Mouse (Mus musculus) kidney, adult 8-10 months (tissue): ENCODE measurements around the gene Zfr.
"Not testable (repeated sequence)": the region's sequence is repeated elsewhere in the genome, so short reads cannot be mapped to it uniquely, and the experiment has no call there.

Source experiments
- DNase-seq, 2 experiments: peaks; one replicate each; pipeline ENCODE4 v3.0.0; 2022

The Zfr gene

GRCm38 (mm10) chr15:12108200-12108599 is 9.4 kb upstream of the Zfr start:
- DNase-seq, result no peak

GRCm38 (mm10) chr15:12108922-12109321 is 8.7 kb upstream of the Zfr start:
- not testable (repeated sequence) for DNase-seq

GRCm38 (mm10) chr15:12111232-12111631 is 6.4 kb upstream of the Zfr start:
- DNase-seq, result no peak

- DNase-seq, result no peak
Measured at GRCm38 (mm10) chr15:12113411-12113810, 4.2 kb upstream of the Zfr start.

GRCm38 (mm10) chr15:12114546-12114945 is 3.1 kb upstream of the Zfr start:
- no peak for DNase-seq

GRCm38 (mm10) chr15:12115722-12116230 is 1.9 kb upstream of the Zfr start:
- DNase-seq, result no peak

- DNase-seq, result no peak
Measured at GRCm38 (mm10) chr15:12118093-12118431, 431 bp downstream of the Zfr start.

GRCm38 (mm10) chr15:12118432-12119128 is 949 bp downstream of the Zfr start:
- DNase-seq, result peak; percentile 20 to 26

- DNase-seq, result no peak
Measured at GRCm38 (mm10) chr15:12119129-12119466, 1.5 kb downstream of the Zfr start.

GRCm38 (mm10) chr15:12124913-12125312 is 7.3 kb downstream of the Zfr start:
- DNase-seq, result no peak

GRCm38 (mm10) chr15:12130871-12131270 is 13.2 kb downstream of the Zfr start:
- not testable (repeated sequence) for DNase-seq

GRCm38 (mm10) chr15:12134546-12134945 is 16.9 kb downstream of the Zfr start:
- no peak for DNase-seq

- no peak for DNase-seq
Measured at GRCm38 (mm10) chr15:12135368-12135767, 17.7 kb downstream of the Zfr start.

- no peak for DNase-seq
Measured at GRCm38 (mm10) chr15:12136371-12136770, 18.7 kb downstream of the Zfr start.

- DNase-seq, result no peak
Measured at GRCm38 (mm10) chr15:12140985-12141729, 23.5 kb downstream of the Zfr start.

- no peak for DNase-seq
Measured at GRCm38 (mm10) chr15:12147423-12147822, 29.8 kb downstream of the Zfr start.

GRCm38 (mm10) chr15:12149501-12149900 is 31.9 kb downstream of the Zfr start:
- no peak for DNase-seq

- no peak for DNase-seq
Measured at GRCm38 (mm10) chr15:12153747-12154146, 36.1 kb downstream of the Zfr start.

- peak in 1 of 2 experiments; percentile 45 for DNase-seq
Measured at GRCm38 (mm10) chr15:12178126-12178525, 60.5 kb downstream of the Zfr start.

- not testable (repeated sequence) for DNase-seq
Measured at GRCm38 (mm10) chr15:12181181-12181805, 63.7 kb downstream of the Zfr start.

- peak; percentile 90 for DNase-seq
Measured at GRCm38 (mm10) chr15:12193880-12194816, 76.5 kb downstream of the Zfr start.

- no peak for DNase-seq
Measured at GRCm38 (mm10) chr15:12194817-12195735, 77.4 kb downstream of the Zfr start.
